Mouse (Mus musculus) MEL (cell line): ENCODE data around the gene Ppp1cc. TPM values are rescaled to one million over a fixed set of nuclear protein-coding genes. Genes with fewer than 3 reads are reported as not detected.

Experiments used
- DNase-seq: peaks from one replicate; pipeline ENCODE4 v3.0.0; 2011; ENCODE audit warnings: low read depth, low spot score
- H3K27ac ChIP-seq: 2 replicates; pipeline ENCODE4 v1.5.1; 2012; ENCODE audit warnings: low read depth, mild to moderate bottlenecking, control low read depth, low read length, moderate library complexity; ENCODE audit not compliant: control insufficient read depth
- H3K27me3 ChIP-seq, 2 experiments: fragments of 150-350 bp in 1 of 2; sonication (generic) in 1 of 2; 2 replicates each; pipeline ENCODE4 v1.6.1; 2012; ENCODE audit warnings: low read length in 2 of 2, mild to moderate bottlenecking in 2 of 2, improper control_type of control experiment in 1 of 2, moderate library complexity in 1 of 2; ENCODE audit not compliant: insufficient read depth in 2 of 2, control insufficient read depth in 1 of 2
- H3K36me3 ChIP-seq, 2 experiments: 2 replicates each; pipeline ENCODE4 v1.6.1; 2012 to 2014; ENCODE audit warnings: low read length in 2 of 2, improper control_type of control experiment in 1 of 2, inconsistent platforms in 1 of 2, mild to moderate bottlenecking in 1 of 2; ENCODE audit not compliant: insufficient read depth in 2 of 2, control insufficient read depth in 1 of 2
- H3K4me1 ChIP-seq, 2 experiments: fragments of 150-350 bp in 1 of 2; sonication (generic) in 1 of 2; 2 replicates each; pipeline ENCODE4 v1.6.1; 2012; ENCODE audit warnings: low read length in 2 of 2, improper control_type of control experiment in 1 of 2, mild to moderate bottlenecking in 1 of 2; ENCODE audit not compliant: insufficient read depth in 2 of 2, control insufficient read depth in 1 of 2
- H3K4me3 ChIP-seq, 2 experiments: fragments of 150-350 bp in 1 of 2; sonication (generic) in 1 of 2; 2 replicates each; pipeline ENCODE4 v1.5.1; 2012; ENCODE audit warnings: low read depth in 2 of 2, low read length in 2 of 2, mild to moderate bottlenecking in 2 of 2, moderate library complexity in 2 of 2, control low read depth in 1 of 2, improper control_type of control experiment in 1 of 2; ENCODE audit not compliant: control insufficient read depth in 1 of 2, insufficient read depth in 1 of 2
- H3K79me2 ChIP-seq: 2 replicates; pipeline ENCODE4 v1.6.1; 2012; ENCODE audit warnings: mild to moderate bottlenecking, low read length, moderate library complexity; ENCODE audit not compliant: control insufficient read depth, poor library complexity, insufficient read depth
- H3K9ac ChIP-seq: 2 replicates; pipeline ENCODE4 v1.6.1; 2012; ENCODE audit warnings: low read depth, mild to moderate bottlenecking, control low read depth, low read length, moderate library complexity; ENCODE audit not compliant: control insufficient read depth, poor library complexity, severe bottlenecking
- H3K9me3 ChIP-seq: fragments of 150-350 bp; sonication (generic); replicated peaks from 2 replicates; pipeline ENCODE4 v1.6.1; 2012; ENCODE audit warnings: mild to moderate bottlenecking, low read length, improper control_type of control experiment, moderate library complexity; ENCODE audit not compliant: insufficient read depth
- BHLHE40 ChIP-seq: IDR thresholded peaks from 2 replicates; pipeline ENCODE4 v1.6.1; 2012; ENCODE audit warnings: low read depth, mild to moderate bottlenecking, inconsistent platforms, low read length, improper control_type of control experiment, borderline replicate concordance
- CHD1 ChIP-seq: IDR thresholded peaks from 2 replicates; pipeline ENCODE4 v1.6.1; 2012; ENCODE audit warnings: low read depth, mild to moderate bottlenecking, inconsistent platforms, low read length, improper control_type of control experiment
- CHD2 ChIP-seq: IDR thresholded peaks from 2 replicates; pipeline ENCODE4 v1.6.1; 2011; ENCODE audit warnings: low read length, improper control_type of control experiment
- CTCF ChIP-seq, 3 experiments: IDR thresholded peaks in 2 of 3; conservative IDR thresholded peaks in 1 of 3; 2 replicates each; pipeline ENCODE4 v1.5.1; 2011 to 2012; ENCODE audit warnings: low read length in 3 of 3, low read depth in 2 of 3, mild to moderate bottlenecking in 2 of 3, improper control_type of control experiment in 1 of 3, inconsistent platforms in 1 of 3, mixed read lengths in 1 of 3, moderate library complexity in 1 of 3; ENCODE audit not compliant: control insufficient read depth in 1 of 3, insufficient read depth in 1 of 3, poor library complexity in 1 of 3, severe bottlenecking in 1 of 3
- GATA1 ChIP-seq: IDR thresholded peaks from 2 replicates; pipeline ENCODE4 v1.6.1; 2011; ENCODE audit warnings: low read depth, low read length, improper control_type of control experiment
- MAX ChIP-seq: IDR thresholded peaks from 2 replicates; pipeline ENCODE4 v1.6.1; 2011; ENCODE audit warnings: low read length, improper control_type of control experiment
- MXI1 ChIP-seq: IDR thresholded peaks from 2 replicates; pipeline ENCODE4 v1.6.1; 2011; ENCODE audit warnings: mild to moderate bottlenecking, low read depth, low read length, improper control_type of control experiment
- MYC ChIP-seq: IDR thresholded peaks from 2 replicates; pipeline ENCODE4 v1.6.1; 2011; ENCODE audit warnings: low read depth, mild to moderate bottlenecking, low read length, improper control_type of control experiment, moderate library complexity
- NELFE ChIP-seq: IDR thresholded peaks from 2 replicates; pipeline ENCODE4 v1.6.1; 2011; ENCODE audit warnings: low read depth, low read length, improper control_type of control experiment
- NRF1 ChIP-seq: IDR thresholded peaks from 2 replicates; pipeline ENCODE4 v1.6.1; 2014; ENCODE audit warnings: low read depth, mild to moderate bottlenecking, inconsistent platforms, low read length, improper control_type of control experiment, moderate library complexity; ENCODE audit not compliant: poor library complexity, insufficient read depth, severe bottlenecking
- RCOR1 ChIP-seq: IDR thresholded peaks from 2 replicates; pipeline ENCODE4 v1.6.1; 2012; ENCODE audit warnings: low read depth, mild to moderate bottlenecking, inconsistent platforms, low read length, improper control_type of control experiment
- SIN3A ChIP-seq: IDR thresholded peaks from 2 replicates; pipeline ENCODE4 v1.6.1; 2012; ENCODE audit warnings: low read length, improper control_type of control experiment, inconsistent platforms
- UBTF ChIP-seq: IDR thresholded peaks from 2 replicates; pipeline ENCODE4 v1.6.1; 2012; ENCODE audit warnings: low read depth, mild to moderate bottlenecking, inconsistent platforms, low read length, improper control_type of control experiment, moderate library complexity, borderline replicate concordance; ENCODE audit not compliant: insufficient read depth
- USF1 ChIP-seq: IDR thresholded peaks from 2 replicates; pipeline ENCODE4 v1.6.1; 2014; ENCODE audit warnings: low read depth, mild to moderate bottlenecking, inconsistent platforms, low read length, improper control_type of control experiment, moderate library complexity
- USF2 ChIP-seq, 2 experiments: IDR thresholded peaks; 2 replicates each; pipeline ENCODE4 v1.6.1; 2011 to 2012; ENCODE audit warnings: improper control_type of control experiment in 2 of 2, low read length in 2 of 2, borderline replicate concordance in 1 of 2, inconsistent platforms in 1 of 2, low read depth in 1 of 2, mild to moderate bottlenecking in 1 of 2; ENCODE audit not compliant: insufficient read depth in 1 of 2
- ZC3H11A ChIP-seq: IDR thresholded peaks from 2 replicates; pipeline ENCODE4 v1.6.1; 2012; ENCODE audit warnings: low read depth, mild to moderate bottlenecking, inconsistent platforms, low read length, improper control_type of control experiment
- ZKSCAN1 ChIP-seq: IDR thresholded peaks from 2 replicates; pipeline ENCODE4 v1.6.1; 2012; ENCODE audit warnings: low read depth, mild to moderate bottlenecking, inconsistent platforms, low read length, improper control_type of control experiment, moderate library complexity
- polyA plus RNA-seq, 2 experiments: library from polyadenylated mRNA; stranded (reverse) in 1 of 2; unstranded in 1 of 2; fragments of >175 nt in 1 of 2; fragments of >200 nt in 1 of 2; gene quantifications; 2 replicates each; pipeline versions ENCODE4 v1.2.1 to v1.2.4; 2012; ENCODE audit warnings: low replicate concordance in 2 of 2, low read depth in 1 of 2; ENCODE audit not compliant: insufficient read length in 2 of 2, insufficient read depth in 1 of 2, missing spikeins in 1 of 2
- total RNA-seq: library from RNA; depleted of rRNA; stranded (reverse); fragments of 300-350 nt; gene quantifications from 2 replicates; pipeline ENCODE4 v1.2.3, GENCODE M21; 2012

Gene Ppp1cc
- total and polyA plus RNA-seq, 3 experiments, result 305 to 420 TPM; not detected in 1

- TF ChIP-seq RCOR1 (peak; percentile 55), CTCF (IDR thresholded peaks at IDR 0.05 in 2 of 3, conservative IDR thresholded peaks at IDR 0.05 in 1 of 3; ENCODE audit: control insufficient read depth in 1 of 3, insufficient read depth in 1 of 3, low read depth in 2 of 3, low read length in 3 of 3, poor library complexity in 1 of 3, severe bottlenecking in 1 of 3) (no peak), CHD2 (no peak), ZKSCAN1 (no peak), USF1 (no peak), NELFE (peak; percentile 48), BHLHE40 (peak; percentile 83; the same call in 1 of the 2 replicates), MYC (peak; percentile 96), SIN3A (peak; percentile 91), MXI1 (peak; percentile 88), MAX (peak; percentile 82), NRF1 (no peak)
Measured at GRCm38 (mm10) chr5:122145381-122146055, 12.6 kb upstream of the Ppp1cc start (continued).

- TF ChIP-seq USF2 (IDR thresholded peaks at IDR 0.05; ENCODE audit: borderline replicate concordance in 1 of 2, insufficient read depth in 1 of 2, low read depth in 1 of 2, low read length in 2 of 2) (no peak), MYC (no peak), ZC3H11A (no peak)
- DNase-seq, result peak; percentile 62
- Histone ChIP-seq H3K9me3 (no peaks in the 10 kb centered on the region), H3K4me3 (peak overlapping the region; percentile 55 to 63; a peak in 3 of 4 replicates), H3K4me1 (peaks cover 6 to 18% of the 10 kb centered on the region in 2 experiments), H3K79me2 (peaks cover 3% of the 10 kb centered on the region), H3K36me3 (peaks cover 0 to 6% of the 10 kb centered on the region in 2 experiments; a peak in 2 of 4 replicates), H3K9ac (no peak overlapping the region), H3K27ac (peak overlapping the region; percentile 7; the same call in 1 of the 2 replicates), H3K27me3 (no peaks in the 10 kb centered on the region)
Measured at GRCm38 (mm10) chr5:122146056-122146580, 12.0 kb upstream of the Ppp1cc start.

DNA sequence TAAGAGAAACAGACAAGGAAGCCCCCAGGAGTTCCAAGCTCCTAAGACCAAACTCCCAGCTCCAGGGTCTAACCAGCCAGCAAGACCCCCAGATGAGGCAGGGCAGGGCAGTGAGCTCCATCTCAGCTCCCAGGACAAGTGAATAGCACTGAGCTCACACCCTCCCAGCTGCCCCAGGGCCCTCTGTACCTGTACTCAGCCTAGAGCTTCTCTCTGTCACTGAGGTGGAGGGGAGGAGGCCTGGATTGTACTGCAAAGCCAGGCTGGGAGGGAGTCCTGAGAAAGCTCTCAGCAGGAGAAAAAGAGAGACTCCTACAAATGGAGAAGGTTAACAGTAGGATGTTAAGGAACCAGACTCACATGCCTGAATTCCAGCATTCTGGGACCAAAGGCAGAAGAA is 11.5 kb upstream of the Ppp1cc start:
- no peak for DNase-seq
- H3K9ac ChIP-seq, result no peak overlapping the region
- TF ChIP-seq CHD1 (no peak), ZKSCAN1 (no peak), UBTF (no peak), RCOR1 (no peak), GATA1 (no peak)
- peaks cover 6 to 18% of the 10 kb centered on the region in 2 experiments for H3K4me1 ChIP-seq
- H3K9me3 ChIP-seq, result no peaks in the 10 kb centered on the region
- H3K36me3 ChIP-seq, result peaks cover 0 to 6% of the 10 kb centered on the region in 2 experiments; a peak in 2 of 4 replicates
- no peak overlapping the region for H3K4me3 ChIP-seq
- no peaks in the 10 kb centered on the region for H3K27me3 ChIP-seq
- no peak overlapping the region; the same call in 1 of the 2 replicates for H3K27ac ChIP-seq
- H3K79me2 ChIP-seq, result peaks cover 3% of the 10 kb centered on the region
